Mouse (Mus musculus) forebrain, embryonic 10.5 days (tissue): ENCODE results near the gene Ocln. TPM values are rescaled to one million over a fixed set of nuclear protein-coding genes. Genes with fewer than 3 reads are reported as not detected.

Experiments
- DNase-seq: peaks from one replicate; pipeline ENCODE4 v3.0.0-alpha.2; 2017; ENCODE audit warnings: low spot score; ENCODE audit errors: extremely low spot score
- H3K27ac ChIP-seq: fragments of 300-500 bp; sonication (generic); 2 replicates; pipeline ENCODE4 v1.5.1; 2016; ENCODE audit warnings: mild to moderate bottlenecking
- H3K27me3 ChIP-seq: fragments of 300-500 bp; sonication (generic); 2 replicates; pipeline ENCODE4 v1.6.1; 2016; ENCODE audit warnings: mild to moderate bottlenecking; ENCODE audit not compliant: poor library complexity, severe bottlenecking
- H3K36me3 ChIP-seq: fragments of 300-500 bp; sonication (generic); replicated peaks from 2 replicates; pipeline ENCODE4 v1.6.1; 2016; ENCODE audit warnings: mild to moderate bottlenecking, moderate library complexity
- H3K4me1 ChIP-seq: fragments of 300-500 bp; sonication (generic); 2 replicates; pipeline ENCODE4 v1.6.1; 2016
- H3K4me3 ChIP-seq: fragments of 300-500 bp; sonication (generic); 2 replicates; pipeline ENCODE4 v1.5.1; 2016; ENCODE audit warnings: mild to moderate bottlenecking, moderate library complexity
- H3K9me3 ChIP-seq: fragments of 300-500 bp; sonication (generic); 2 replicates; pipeline ENCODE4 v1.6.1; 2016; ENCODE audit warnings: mild to moderate bottlenecking, moderate library complexity
- WGBS: fragments of 180-500 bp; shearing (Covaris S2); methylation state at CpG from one replicate; pipeline ENCODE4 v1.1.7; 2016; 5-methylcytosine and 5-hydroxymethylcytosine counted together
- polyA plus RNA-seq: library from polyadenylated mRNA; unstranded; fragments of >200 nt; fragmentation: Nextera tagmentation; extraction: Ambion mirVana; gene quantifications from 2 replicates; pipeline ENCODE4 v1.2.1, GENCODE M21; 2016

Gene Ocln
- polyA plus RNA-seq, 1 experiment from 2014 or later, result 3.6 TPM

GRCm38 (mm10) chr13:100449495-100449894, 103.0 kb downstream of the Ocln start:
- Histone ChIP-seq H3K27me3 (no peaks in the 10 kb centered on the region), H3K9me3 (no peaks in the 10 kb centered on the region), H3K4me1 (no peaks in the 10 kb centered on the region), H3K27ac (no peak overlapping the region), H3K4me3 (no peak overlapping the region), H3K36me3 (no peaks in the 10 kb centered on the region)
- DNase-seq, result no peak
- 86% methylated on average over 1 of the region's 1 CpGs for WGBS

Other genes starting within 250 kb of the Ocln start
- gene Naip6, start 235.0 kb downstream of the Ocln start, polyA plus RNA-seq, result 0.02 and 0.07 TPM in 2 replicates
- gene Naip1, start 99.8 kb downstream of the Ocln start, polyA plus RNA-seq, result not detected in 2 replicates
- gene Gtf2h2, start 60.1 kb downstream of the Ocln start, polyA plus RNA-seq, result 92.8 and 96.4 TPM in 2 replicates
- 3.7 and 4.3 TPM in 2 replicates for gene Marveld2, start 64.3 kb upstream of the Ocln start, polyA plus RNA-seq
- 382 and 391 TPM in 2 replicates for gene Ak6, start 98.3 kb upstream of the Ocln start, polyA plus RNA-seq
- 21.3 TPM in 2 replicates for gene Rad17, start 98.3 kb upstream of the Ocln start, polyA plus RNA-seq
- gene Taf9, start 98.9 kb upstream of the Ocln start, polyA plus RNA-seq, result 15.1 and 18.8 TPM in 2 replicates
- 3.7 and 3.9 TPM in 2 replicates for gene Ccdc125, start 117.0 kb upstream of the Ocln start, polyA plus RNA-seq
- 99.7 and 101 TPM in 2 replicates for gene Cdk7, start 178.2 kb upstream of the Ocln start, polyA plus RNA-seq
- gene Mrps36, start 191.9 kb upstream of the Ocln start, polyA plus RNA-seq, result 139 and 152 TPM in 2 replicates
- gene Cenph, start 223.2 kb upstream of the Ocln start, polyA plus RNA-seq, result 73.4 and 74.5 TPM in 2 replicates
- gene Ccnb1, start 233.9 kb upstream of the Ocln start, polyA plus RNA-seq, result 495 and 524 TPM in 2 replicates